In genomic region chr9:37013565-37013964, GRCm38 (mm10) we compare ENCODE assay signal across 8 mouse cellular contexts.
A peak's percentile ranks its signal among the peaks of the same experiment; 100 is the strongest.
DNase-seq lines count a peak whose midpoint lies in the region; ATAC-seq lines count a peak whose summit lies in the region.

No protein-coding gene starts in this region.

- no peak overlapping the region for H3K9ac ChIP-seq in kidney, embryonic 15.5 days
- H3K9ac ChIP-seq in heart, embryonic 11.5 days (ENCODE audit: low read depth, low read length) = no peak overlapping the region
- H3K9ac ChIP-seq in limb, embryonic 13.5 days = no peak overlapping the region

- H3K9me3 ChIP-seq in kidney, embryonic 15.5 days (replicated peaks) = no peaks in the 10 kb centered on the region
- H3K9me3 ChIP-seq in embryonic facial prominence, embryonic 10.5 days = no peaks in the 10 kb centered on the region
- H3K9me3 ChIP-seq in heart, embryonic 11.5 days (replicated peaks; ENCODE audit: control insufficient read depth, low read length) = no peaks in the 10 kb centered on the region
- H3K9me3 ChIP-seq in limb, embryonic 13.5 days = no peaks in the 10 kb centered on the region

- intact Hi-C loops in left cerebral cortex, postnatal 4 days (cut with DNase I) = no loop called here

- no peak for DNase-seq in kidney, adult 18-20 months
- peak; percentile 65 for DNase-seq in embryonic facial prominence, embryonic 10.5 days (ENCODE audit: low spot score)
- DNase-seq in left cerebral cortex, postnatal 4 days = no peak
- no peak for DNase-seq in frontal cortex, postnatal 36 days (ENCODE audit: low spot score in 2 of 2)
- DNase-seq in cerebellum, adult 9-10 months = no peak

- no peak overlapping the region for H3K4me3 ChIP-seq in kidney, embryonic 15.5 days (replicated peaks)
- no peak overlapping the region for H3K4me3 ChIP-seq in embryonic facial prominence, embryonic 10.5 days
- H3K4me3 ChIP-seq in heart, embryonic 11.5 days (ENCODE audit: low read depth, low read length) = no peak overlapping the region
- H3K4me3 ChIP-seq in limb, embryonic 13.5 days = no peak overlapping the region

- ATAC-seq in kidney, embryonic 15.5 days (replicated peaks; ENCODE audit: low FRiP score) = peak; percentile 50
- ATAC-seq in heart, embryonic 11.5 days (replicated peaks; ENCODE audit: insufficient number of reproducible peaks, low FRiP score, low TSS enrichment) = peak; percentile 77
- ATAC-seq in limb, embryonic 13.5 days (ENCODE audit: low FRiP score, low read depth) = peak; percentile 63

- H3K36me3 ChIP-seq in kidney, embryonic 15.5 days = no peaks in the 10 kb centered on the region
- no peaks in the 10 kb centered on the region for H3K36me3 ChIP-seq in embryonic facial prominence, embryonic 10.5 days (replicated peaks)
- H3K36me3 ChIP-seq in heart, embryonic 11.5 days (ENCODE audit: control insufficient read depth, insufficient read depth, low read length) = no peaks in the 10 kb centered on the region
- no peaks in the 10 kb centered on the region for H3K36me3 ChIP-seq in limb, embryonic 13.5 days

- WGBS in kidney, embryonic 15.5 days = 15% methylated on average over 8 of the region's 8 CpGs
- 26% methylated on average over 8 of the region's 8 CpGs for WGBS in embryonic facial prominence, embryonic 10.5 days
- WGBS in heart, embryonic 11.5 days (ENCODE audit: insufficient replicate concordance) = 19% methylated on average over 8 of the region's 8 CpGs
- WGBS in limb, embryonic 13.5 days = 18% methylated on average over 8 of the region's 8 CpGs

- peaks cover 39% of the 10 kb centered on the region for H3K4me1 ChIP-seq in kidney, embryonic 15.5 days
- H3K4me1 ChIP-seq in embryonic facial prominence, embryonic 10.5 days = peaks cover 54% of the 10 kb centered on the region
- peaks cover 11% of the 10 kb centered on the region for H3K4me1 ChIP-seq in heart, embryonic 11.5 days (ENCODE audit: control insufficient read depth, insufficient read depth, low read length)
- peaks cover 41% of the 10 kb centered on the region for H3K4me1 ChIP-seq in limb, embryonic 13.5 days

- 0 out of 2 replicates have a peak overlapping the region, but pooled peaks have one; percentile 37 for H3K27ac ChIP-seq in kidney, embryonic 15.5 days
- H3K27ac ChIP-seq in embryonic facial prominence, embryonic 10.5 days (replicated peaks) = peak overlapping the region; percentile 65
- H3K27ac ChIP-seq in heart, embryonic 11.5 days (ENCODE audit: low read depth, low read length) = no peak overlapping the region
- no peak overlapping the region for H3K27ac ChIP-seq in limb, embryonic 13.5 days

- H3K27me3 ChIP-seq in kidney, embryonic 15.5 days = no peaks in the 10 kb centered on the region
- no peaks in the 10 kb centered on the region for H3K27me3 ChIP-seq in embryonic facial prominence, embryonic 10.5 days (replicated peaks; ENCODE audit: low read depth, poor library complexity, severe bottlenecking)
- H3K27me3 ChIP-seq in heart, embryonic 11.5 days (ENCODE audit: control insufficient read depth, insufficient read depth, low read length) = no peaks in the 10 kb centered on the region
- peaks cover 71% of the 10 kb centered on the region for H3K27me3 ChIP-seq in limb, embryonic 13.5 days

- H3K4me2 ChIP-seq in kidney, embryonic 15.5 days = no peak overlapping the region
- H3K4me2 ChIP-seq in heart, embryonic 11.5 days = no peak overlapping the region
- no peak overlapping the region for H3K4me2 ChIP-seq in limb, embryonic 13.5 days (replicated peaks)

Comparison
In these comparisons a context has a peak if more than half of its experiments do, and no peak if none do; other contexts are left out.
1. H3K27ac ChIP-seq: peak in kidney, embryonic 15.5 days (single experiment) and embryonic facial prominence, embryonic 10.5 days (single experiment); none in heart, embryonic 11.5 days (single experiment) and limb, embryonic 13.5 days (single experiment).
2. Peak in every context shown above with its lines, with median percentiles within 50 percentile points of each other: ATAC-seq.